Mouse (Mus musculus) MEL (cell line): ENCODE data around the gene Ms4a4c.

Source experiments
- CTCF ChIP-seq, 3 experiments: IDR thresholded peaks in 2 of 3; conservative IDR thresholded peaks in 1 of 3; 2 replicates each; pipeline ENCODE4 v1.5.1; 2011 to 2012; ENCODE audit warnings: low read length in 3 of 3, low read depth in 2 of 3, mild to moderate bottlenecking in 2 of 3, improper control_type of control experiment in 1 of 3, inconsistent platforms in 1 of 3, mixed read lengths in 1 of 3, moderate library complexity in 1 of 3; ENCODE audit not compliant: control insufficient read depth in 1 of 3, insufficient read depth in 1 of 3, poor library complexity in 1 of 3, severe bottlenecking in 1 of 3
- EP300 ChIP-seq, 2 experiments: IDR thresholded peaks; 2 replicates each; pipeline ENCODE4 v1.6.1; 2011; ENCODE audit warnings: improper control_type of control experiment in 2 of 2, low read length in 2 of 2, low read depth in 1 of 2, mild to moderate bottlenecking in 1 of 2
- GATA1 ChIP-seq: IDR thresholded peaks from 2 replicates; pipeline ENCODE4 v1.6.1; 2011; ENCODE audit warnings: low read depth, low read length, improper control_type of control experiment
- POLR2A ChIP-seq, 2 experiments: IDR thresholded peaks; 2 replicates each; pipeline ENCODE4 v1.6.1; 2011 to 2012; ENCODE audit warnings: low read length in 2 of 2, mild to moderate bottlenecking in 2 of 2, control low read depth in 1 of 2, improper control_type of control experiment in 1 of 2, low read depth in 1 of 2, moderate library complexity in 1 of 2; ENCODE audit not compliant: control insufficient read depth in 1 of 2, insufficient read depth in 1 of 2, poor library complexity in 1 of 2
- POLR2AphosphoS2 ChIP-seq: IDR thresholded peaks from 2 replicates; pipeline ENCODE4 v1.6.1; 2011; ENCODE audit warnings: low read length, improper control_type of control experiment
- POLR2AphosphoS5 ChIP-seq: IDR thresholded peaks from 2 replicates; pipeline ENCODE4 v1.6.1; 2012; ENCODE audit warnings: low read depth, borderline replicate concordance, mild to moderate bottlenecking, inconsistent platforms, low read length, moderate library complexity, mixed read lengths

DNA sequence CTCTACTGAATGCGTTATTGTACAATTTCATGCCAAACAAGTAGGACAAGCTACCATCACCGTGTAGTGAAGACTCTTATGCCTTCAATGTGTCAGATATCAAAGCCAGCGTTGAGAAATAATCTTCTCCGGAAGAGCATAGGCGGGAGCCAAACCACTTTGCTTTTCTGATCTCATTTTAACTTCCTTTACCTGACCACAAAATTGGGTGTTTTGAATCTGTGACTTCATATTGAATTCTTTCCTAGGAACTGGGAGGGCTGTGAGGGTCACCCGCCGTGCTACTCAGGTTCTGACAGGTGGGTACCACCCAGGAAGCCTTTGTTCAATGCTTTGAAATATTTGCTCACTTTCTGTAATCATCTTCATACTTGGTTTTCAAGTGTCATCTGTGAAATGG is 48.8 kb upstream of the Ms4a4c start:
- TF ChIP-seq POLR2A (IDR thresholded peaks at IDR 0.05; ENCODE audit: control insufficient read depth in 1 of 2, insufficient read depth in 1 of 2, low read depth in 1 of 2, low read length in 2 of 2, poor library complexity in 1 of 2): no peak
- TF ChIP-seq EP300 (IDR thresholded peaks at IDR 0.05; ENCODE audit: low read depth in 1 of 2, low read length in 2 of 2): no peak
- TF ChIP-seq POLR2AphosphoS5: no peak
- no peak for TF ChIP-seq CTCF (IDR thresholded peaks at IDR 0.05 in 2 of 3, conservative IDR thresholded peaks at IDR 0.05 in 1 of 3; ENCODE audit: control insufficient read depth in 1 of 3, insufficient read depth in 1 of 3, low read depth in 2 of 3, low read length in 3 of 3, poor library complexity in 1 of 3, severe bottlenecking in 1 of 3)
- no peak for TF ChIP-seq POLR2AphosphoS2
- TF ChIP-seq GATA1: no peak
